Mouse (Mus musculus): ENCODE measurements around the gene Vgf. TPM values are rescaled to one million over a fixed set of nuclear protein-coding genes. Genes with fewer than 3 reads are reported as not detected.

Vgf gene
- polyA plus RNA-seq (2014; fragmentation: Nextera tagmentation; extraction: Ambion mirVana), result 4.8 and 6.9 TPM in 2 replicates

DNA sequence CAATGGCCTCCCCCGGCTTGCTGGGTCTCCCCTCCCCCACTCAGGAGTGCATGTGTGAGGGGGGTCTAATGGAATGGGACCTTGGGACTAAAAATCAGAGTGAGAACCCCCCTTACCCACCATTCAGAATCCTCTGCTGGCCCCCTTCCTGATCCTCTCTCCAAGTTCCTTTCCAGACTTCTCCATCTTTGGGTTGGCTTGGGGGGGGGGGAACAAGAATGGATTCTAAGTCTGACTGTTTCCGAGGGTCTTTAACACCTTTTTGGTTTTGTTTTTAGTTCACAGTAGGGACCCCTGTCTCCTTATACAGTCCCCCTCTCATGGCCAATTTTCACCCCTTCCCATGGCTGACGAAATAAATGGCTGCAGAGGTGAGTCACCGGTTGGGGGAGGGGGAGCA is at the start of gene Vgf:
Gene Vgf (plus strand): TSS at position 301 of the 400 bp plus-strand sequence.
- H3K27me3 ChIP-seq (ENCODE audit: control insufficient read depth, insufficient read depth, low read length), result peaks cover 60% of the 10 kb centered on the region
- H3K4me3 ChIP-seq (replicated peaks; ENCODE audit: low read depth, low read length), result peak within 1 kb of the TSS; percentile 12; the same call in 1 of the 2 replicates
- H3K36me3 ChIP-seq (ENCODE audit: control insufficient read depth, insufficient read depth, low read length), result no peaks in the 10 kb centered on the region
- ATAC-seq (ENCODE audit: low FRiP score, low TSS enrichment), result no peak
- no peaks in the 10 kb centered on the region for H3K9me3 ChIP-seq (ENCODE audit: control insufficient read depth, low read length)
- no peak for DNase-seq
- 32% methylated on average over 4 of the region's 4 CpGs for WGBS
- H3K27ac ChIP-seq (replicated peaks; ENCODE audit: low read depth, low read length), result no peak within 1 kb of the TSS
- H3K4me1 ChIP-seq (ENCODE audit: control insufficient read depth, insufficient read depth, low read length), result peaks cover 9% of the 10 kb centered on the region
- peak within 1 kb of the TSS; percentile 50 for H3K4me2 ChIP-seq (ENCODE audit: low read length)
- H3K9ac ChIP-seq (replicated peaks; ENCODE audit: low read length), result no peak within 1 kb of the TSS

DNA sequence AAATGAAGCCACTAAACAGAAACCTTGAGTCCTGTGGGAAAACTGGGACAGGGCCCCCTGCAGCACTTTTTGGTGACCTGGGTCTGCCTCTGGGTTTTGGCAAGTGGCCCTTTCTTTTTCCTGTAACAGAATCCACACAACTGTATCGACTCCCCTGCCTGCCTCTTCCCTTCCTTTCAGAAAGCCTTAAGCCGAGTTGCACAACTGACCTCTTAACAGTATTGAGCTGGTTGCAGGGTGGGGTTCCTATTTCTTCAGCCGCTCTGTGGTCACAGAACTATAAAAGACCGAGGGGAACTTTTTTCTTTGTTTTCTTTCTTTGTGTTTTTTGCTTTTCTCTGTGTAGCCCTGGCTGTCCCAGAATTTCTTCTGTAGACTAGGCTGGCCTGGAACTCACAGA is 48.4 kb upstream of the Vgf start:
- 72% methylated on average over 4 of the region's 4 CpGs for WGBS
- Histone ChIP-seq H3K9me3 (ENCODE audit: control insufficient read depth, low read length) (no peaks in the 10 kb centered on the region), H3K27me3 (ENCODE audit: control insufficient read depth, insufficient read depth, low read length) (no peaks in the 10 kb centered on the region), H3K4me3 (replicated peaks; ENCODE audit: low read depth, low read length) (no peak overlapping the region), H3K9ac (replicated peaks; ENCODE audit: low read length) (no peak overlapping the region), H3K27ac (replicated peaks; ENCODE audit: low read depth, low read length) (no peak overlapping the region), H3K4me2 (ENCODE audit: low read length) (no peak overlapping the region), H3K4me1 (ENCODE audit: control insufficient read depth, insufficient read depth, low read length) (no peaks in the 10 kb centered on the region), H3K36me3 (ENCODE audit: control insufficient read depth, insufficient read depth, low read length) (peaks cover 19% of the 10 kb centered on the region)
- DNase-seq (no peak), ATAC-seq (ENCODE audit: low FRiP score, low TSS enrichment) (no peak)

DNA sequence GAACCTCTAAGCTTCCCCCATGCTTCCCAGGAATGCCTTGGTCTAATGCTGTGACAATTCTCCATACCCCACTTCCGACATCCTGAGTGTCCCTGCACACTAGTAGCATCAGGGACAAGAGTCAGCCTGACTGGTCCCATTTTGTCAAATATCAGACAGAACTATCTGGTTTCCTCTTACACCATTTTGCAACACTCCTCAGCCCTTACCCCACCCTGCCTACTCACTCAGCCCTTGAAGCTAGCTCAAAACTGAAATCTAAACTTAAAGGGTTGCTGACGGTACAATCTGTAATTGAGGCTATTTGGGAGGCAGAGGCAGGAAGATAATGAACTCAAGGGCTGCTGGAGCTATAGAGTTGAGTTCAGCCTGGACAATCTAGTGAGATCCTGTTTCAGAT is 46.4 kb upstream of the Vgf start:
- Histone ChIP-seq H3K9ac (replicated peaks; ENCODE audit: low read length) (no peak overlapping the region), H3K4me3 (replicated peaks; ENCODE audit: low read depth, low read length) (no peak overlapping the region), H3K27ac (replicated peaks; ENCODE audit: low read depth, low read length) (no peak overlapping the region), H3K4me2 (ENCODE audit: low read length) (no peak overlapping the region), H3K4me1 (ENCODE audit: control insufficient read depth, insufficient read depth, low read length) (no peaks in the 10 kb centered on the region), H3K36me3 (ENCODE audit: control insufficient read depth, insufficient read depth, low read length) (peaks cover 27% of the 10 kb centered on the region), H3K27me3 (ENCODE audit: control insufficient read depth, insufficient read depth, low read length) (no peaks in the 10 kb centered on the region), H3K9me3 (ENCODE audit: control insufficient read depth, low read length) (no peaks in the 10 kb centered on the region)
- WGBS, result 90% methylated on average over 2 of the region's 2 CpGs
- DNase-seq (no peak), ATAC-seq (ENCODE audit: low FRiP score, low TSS enrichment) (no peak)

DNA sequence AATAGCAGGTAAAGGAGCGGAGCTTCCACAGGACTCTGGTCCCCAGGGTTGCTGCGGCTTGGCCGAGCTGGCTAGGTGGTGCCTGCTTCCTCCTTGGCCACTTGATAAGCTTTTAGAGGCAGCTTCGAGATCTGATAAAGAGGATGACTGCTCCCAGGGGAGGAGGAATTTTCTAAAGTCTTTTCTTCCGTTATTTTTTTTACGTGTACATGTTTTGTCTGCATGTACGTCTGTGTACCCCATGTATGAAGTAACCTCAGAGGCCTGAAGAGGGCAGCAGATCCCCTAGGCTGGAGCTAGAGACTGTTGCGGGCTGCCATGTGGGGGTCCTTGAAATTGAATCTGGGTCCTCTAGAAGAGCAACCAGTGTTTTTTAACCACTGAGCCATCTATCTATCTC is 45.2 kb upstream of the Vgf start:
- Histone ChIP-seq H3K27ac (replicated peaks; ENCODE audit: low read depth, low read length) (no peak overlapping the region), H3K9me3 (ENCODE audit: control insufficient read depth, low read length) (no peaks in the 10 kb centered on the region), H3K4me2 (ENCODE audit: low read length) (no peak overlapping the region), H3K4me3 (replicated peaks; ENCODE audit: low read depth, low read length) (no peak overlapping the region), H3K9ac (replicated peaks; ENCODE audit: low read length) (no peak overlapping the region), H3K27me3 (ENCODE audit: control insufficient read depth, insufficient read depth, low read length) (no peaks in the 10 kb centered on the region), H3K36me3 (ENCODE audit: control insufficient read depth, insufficient read depth, low read length) (peaks cover 27% of the 10 kb centered on the region), H3K4me1 (ENCODE audit: control insufficient read depth, insufficient read depth, low read length) (peaks cover 2% of the 10 kb centered on the region)
- no peak for ATAC-seq (ENCODE audit: low FRiP score, low TSS enrichment)
- 89% methylated on average over 8 of the region's 8 CpGs for WGBS
- DNase-seq, result no peak

DNA sequence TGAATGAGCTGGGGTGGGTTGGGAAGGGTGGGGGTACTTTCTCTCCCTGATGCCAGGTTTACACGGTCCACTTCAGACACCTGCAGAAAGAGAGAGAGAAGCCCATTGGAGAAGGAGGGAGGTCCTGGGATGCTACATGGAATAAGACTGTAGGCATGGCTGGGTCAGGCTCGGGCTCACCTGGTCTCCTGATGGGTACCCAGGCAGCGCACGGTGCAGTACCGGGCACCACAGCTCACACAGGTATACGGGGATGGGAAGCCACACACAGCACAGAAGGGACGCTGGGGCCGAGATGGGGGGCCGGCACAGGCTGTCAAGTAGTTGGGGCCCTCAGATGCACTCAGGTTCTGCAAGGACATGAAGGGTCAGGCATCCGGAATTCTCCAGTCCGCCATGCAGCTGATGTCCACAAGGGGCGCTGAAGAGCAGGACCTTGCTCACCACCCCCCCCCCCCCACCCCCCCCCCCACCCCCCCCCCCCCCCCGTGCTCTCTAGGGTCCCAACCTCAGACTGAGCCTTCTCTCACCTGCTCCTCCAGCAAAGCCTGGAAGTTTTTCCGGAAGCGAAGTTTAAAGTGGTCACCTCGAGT is 43.8 kb upstream of the Vgf start:
- peaks cover 5% of the 10 kb centered on the region for H3K4me1 ChIP-seq (ENCODE audit: control insufficient read depth, insufficient read depth, low read length)
- H3K27ac ChIP-seq (replicated peaks; ENCODE audit: low read depth, low read length), result no peak overlapping the region
- peak; percentile 79 for DNase-seq
- peaks cover 27% of the 10 kb centered on the region for H3K36me3 ChIP-seq (ENCODE audit: control insufficient read depth, insufficient read depth, low read length)
- no peaks in the 10 kb centered on the region for H3K27me3 ChIP-seq (ENCODE audit: control insufficient read depth, insufficient read depth, low read length)
- H3K9ac ChIP-seq (replicated peaks; ENCODE audit: low read length), result no peak overlapping the region
- no peak overlapping the region for H3K4me3 ChIP-seq (replicated peaks; ENCODE audit: low read depth, low read length)
- no peak overlapping the region for H3K4me2 ChIP-seq (ENCODE audit: low read length)
- H3K9me3 ChIP-seq (ENCODE audit: control insufficient read depth, low read length), result no peaks in the 10 kb centered on the region
- 48% methylated on average over 14 of the region's 16 CpGs for WGBS
- ATAC-seq (ENCODE audit: low FRiP score, low TSS enrichment), result no peak

DNA sequence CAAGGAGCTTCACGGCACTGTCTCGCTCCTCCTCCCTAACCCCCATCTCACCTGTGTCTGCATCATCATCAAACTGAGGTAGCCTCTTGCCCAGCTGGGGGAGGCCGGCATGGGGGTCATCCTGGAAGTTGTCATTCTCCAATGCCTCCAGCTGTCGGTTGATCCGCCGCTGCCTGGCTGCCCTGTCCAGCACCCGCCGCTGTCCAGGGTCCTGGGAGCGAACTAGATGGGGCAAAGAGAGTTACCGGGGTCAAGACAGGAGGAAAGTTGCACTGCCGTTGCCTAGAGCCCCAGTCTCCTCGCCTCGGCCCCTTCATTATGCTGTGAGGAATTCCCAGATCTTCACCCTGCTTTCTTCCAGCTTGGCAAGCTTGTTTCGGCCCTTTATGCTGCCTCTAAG is 41.4 kb upstream of the Vgf start:
- Histone ChIP-seq H3K9ac (replicated peaks; ENCODE audit: low read length) (no peak overlapping the region), H3K4me1 (ENCODE audit: control insufficient read depth, insufficient read depth, low read length) (peaks cover 11% of the 10 kb centered on the region), H3K4me2 (ENCODE audit: low read length) (no peak overlapping the region), H3K9me3 (ENCODE audit: control insufficient read depth, low read length) (no peaks in the 10 kb centered on the region), H3K36me3 (ENCODE audit: control insufficient read depth, insufficient read depth, low read length) (peaks cover 38% of the 10 kb centered on the region), H3K4me3 (replicated peaks; ENCODE audit: low read depth, low read length) (no peak overlapping the region), H3K27ac (replicated peaks; ENCODE audit: low read depth, low read length) (no peak overlapping the region), H3K27me3 (ENCODE audit: control insufficient read depth, insufficient read depth, low read length) (no peaks in the 10 kb centered on the region)
- no peak for DNase-seq
- ATAC-seq (ENCODE audit: low FRiP score, low TSS enrichment), result no peak
- 62% methylated on average over 14 of the region's 14 CpGs for WGBS

DNA sequence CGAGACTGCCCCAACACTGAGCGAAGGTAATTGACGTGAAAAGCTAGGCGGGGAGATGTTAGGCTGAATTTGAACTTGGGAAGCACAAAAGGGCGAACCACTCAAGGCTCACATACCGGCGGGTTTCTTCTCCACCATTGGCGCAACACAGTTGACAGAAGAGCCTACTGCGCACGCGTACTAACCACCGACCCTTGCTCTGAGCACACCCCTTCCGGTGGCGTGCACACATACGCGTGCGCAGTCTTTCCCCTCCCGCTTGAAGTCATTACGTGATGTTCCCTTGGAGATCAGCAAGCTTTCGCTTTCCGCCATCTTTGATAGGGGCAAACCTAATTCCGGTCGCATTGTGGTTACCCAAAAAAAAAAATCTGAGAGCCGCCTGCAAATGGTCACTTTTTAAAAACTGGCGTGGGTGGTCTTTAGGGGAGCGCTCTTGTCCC is 39.5 kb upstream of the Vgf start, which contains the start of gene Plod3:
Gene Plod3 (plus strand): TSS at position 325 of the 443 bp plus-strand sequence.
- Histone ChIP-seq H3K9ac (replicated peaks; ENCODE audit: low read length) (peak within 1 kb of the TSS; percentile 98), H3K4me3 (replicated peaks; ENCODE audit: low read depth, low read length) (peak within 1 kb of the TSS; percentile 88), H3K27ac (replicated peaks; ENCODE audit: low read depth, low read length) (peak within 1 kb of the TSS; percentile 97), H3K27me3 (ENCODE audit: control insufficient read depth, insufficient read depth, low read length) (no peaks in the 10 kb centered on the region), H3K36me3 (ENCODE audit: control insufficient read depth, insufficient read depth, low read length) (peaks cover 45% of the 10 kb centered on the region), H3K4me1 (ENCODE audit: control insufficient read depth, insufficient read depth, low read length) (peaks cover 11% of the 10 kb centered on the region), H3K9me3 (ENCODE audit: control insufficient read depth, low read length) (no peaks in the 10 kb centered on the region), H3K4me2 (ENCODE audit: low read length) (peak within 1 kb of the TSS; percentile 91)
- WGBS, result under 1% methylated on average over 26 of the region's 26 CpGs
- peak; percentile 91 for ATAC-seq (ENCODE audit: low FRiP score, low TSS enrichment)
- peak; percentile 100 for DNase-seq

DNA sequence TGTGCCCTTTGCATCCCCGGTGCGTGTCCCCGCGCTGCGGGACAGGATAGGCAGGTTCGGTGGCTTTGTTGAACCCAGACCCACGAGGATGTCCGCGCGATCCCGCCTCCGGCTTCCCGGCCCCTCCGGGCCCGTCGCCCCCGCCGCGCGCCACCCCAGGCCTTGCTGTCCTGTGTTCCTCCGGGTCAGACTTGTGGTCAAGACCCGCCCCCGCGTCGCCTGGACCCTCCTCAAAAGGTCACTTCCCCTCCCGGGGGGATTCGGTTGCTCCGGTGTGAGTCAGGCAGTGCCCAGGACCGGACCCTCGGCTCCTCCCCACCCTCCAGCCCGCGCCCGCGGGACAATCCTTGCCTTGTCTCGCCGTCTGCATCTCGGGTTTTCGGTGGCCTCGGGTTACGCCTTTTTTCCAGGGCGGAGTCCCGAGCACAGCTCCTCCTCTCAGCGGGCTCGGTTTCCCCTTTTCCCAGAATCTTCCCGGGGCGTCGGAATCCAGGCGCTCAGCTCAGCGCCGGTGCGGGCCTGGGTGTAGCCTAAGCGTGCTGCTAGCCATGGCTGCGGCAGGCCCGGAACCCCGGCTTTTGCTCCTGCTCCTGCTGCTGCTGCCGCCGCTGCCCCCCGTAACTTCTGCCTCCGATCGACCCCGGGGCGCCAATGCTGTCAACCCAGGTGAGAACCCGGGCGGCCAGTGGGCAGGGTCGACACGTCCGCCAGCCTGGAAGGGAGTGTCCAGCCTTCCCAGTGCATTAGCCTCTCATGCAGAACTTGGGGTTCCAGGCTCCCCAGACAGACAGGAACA is 38.9 kb upstream of the Vgf start:
- peak overlapping the region; percentile 88 for H3K4me3 ChIP-seq (replicated peaks; ENCODE audit: low read depth, low read length)
- DNase-seq (peak; percentile 78), ATAC-seq (ENCODE audit: low FRiP score, low TSS enrichment) (peak; percentile 71)
- under 1% methylated on average over 67 of the region's 67 CpGs for WGBS
- peak overlapping the region; percentile 91 for H3K4me2 ChIP-seq (ENCODE audit: low read length)
- peak overlapping the region; percentile 98 for H3K9ac ChIP-seq (replicated peaks; ENCODE audit: low read length)
- H3K9me3 ChIP-seq (ENCODE audit: control insufficient read depth, low read length), result no peaks in the 10 kb centered on the region
- peaks cover 11% of the 10 kb centered on the region for H3K4me1 ChIP-seq (ENCODE audit: control insufficient read depth, insufficient read depth, low read length)
- peaks cover 45% of the 10 kb centered on the region for H3K36me3 ChIP-seq (ENCODE audit: control insufficient read depth, insufficient read depth, low read length)
- H3K27ac ChIP-seq (replicated peaks; ENCODE audit: low read depth, low read length), result peak overlapping the region; percentile 97
- no peaks in the 10 kb centered on the region for H3K27me3 ChIP-seq (ENCODE audit: control insufficient read depth, insufficient read depth, low read length)

DNA sequence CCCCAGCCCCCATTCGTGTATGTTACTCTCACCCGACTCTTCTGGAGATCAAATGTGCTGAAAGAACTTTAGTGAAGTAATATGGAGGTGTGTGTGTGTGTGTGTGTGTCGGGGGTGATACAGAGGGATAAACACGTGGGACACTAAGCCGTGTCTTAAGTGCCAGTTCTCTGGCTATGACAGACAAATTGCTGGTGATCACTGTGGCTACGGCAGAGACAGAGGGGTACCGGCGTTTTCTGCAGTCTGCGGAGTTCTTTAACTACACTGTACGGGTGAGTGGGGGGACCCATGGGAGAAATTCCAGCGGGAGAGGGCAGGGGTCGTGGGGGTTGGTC is 38.3 kb upstream of the Vgf start, which contains the start of gene Znhit1:
Gene Znhit1 (minus strand): TSS at position 88 of the 338 bp plus-strand sequence.
- 8% methylated on average over 12 of the region's 12 CpGs for WGBS
- Histone ChIP-seq H3K9ac (replicated peaks; ENCODE audit: low read length) (peak within 1 kb of the TSS; percentile 98), H3K4me3 (replicated peaks; ENCODE audit: low read depth, low read length) (peak within 1 kb of the TSS; percentile 88), H3K4me1 (ENCODE audit: control insufficient read depth, insufficient read depth, low read length) (peaks cover 11% of the 10 kb centered on the region), H3K9me3 (ENCODE audit: control insufficient read depth, low read length) (no peaks in the 10 kb centered on the region), H3K36me3 (ENCODE audit: control insufficient read depth, insufficient read depth, low read length) (peaks cover 50% of the 10 kb centered on the region), H3K27ac (replicated peaks; ENCODE audit: low read depth, low read length) (peak within 1 kb of the TSS; percentile 97), H3K27me3 (ENCODE audit: control insufficient read depth, insufficient read depth, low read length) (no peaks in the 10 kb centered on the region), H3K4me2 (ENCODE audit: low read length) (peak within 1 kb of the TSS; percentile 91)
- DNase-seq (peak; percentile 41), ATAC-seq (ENCODE audit: low FRiP score, low TSS enrichment) (no peak)
